Mouse (Mus musculus) G1E (cell line): ENCODE results near the gene Spata48.

Experiments used
- CTCF ChIP-seq: IDR thresholded peaks from 2 replicates; pipeline ENCODE4 v1.5.1; 2012; ENCODE audit warnings: low read depth, low read length, inconsistent platforms, mixed read lengths
- TAL1 ChIP-seq: conservative IDR thresholded peaks from 2 replicates; pipeline ENCODE4 v1.6.1; 2012; ENCODE audit warnings: low read depth, low read length, inconsistent platforms, mixed read lengths

DNA sequence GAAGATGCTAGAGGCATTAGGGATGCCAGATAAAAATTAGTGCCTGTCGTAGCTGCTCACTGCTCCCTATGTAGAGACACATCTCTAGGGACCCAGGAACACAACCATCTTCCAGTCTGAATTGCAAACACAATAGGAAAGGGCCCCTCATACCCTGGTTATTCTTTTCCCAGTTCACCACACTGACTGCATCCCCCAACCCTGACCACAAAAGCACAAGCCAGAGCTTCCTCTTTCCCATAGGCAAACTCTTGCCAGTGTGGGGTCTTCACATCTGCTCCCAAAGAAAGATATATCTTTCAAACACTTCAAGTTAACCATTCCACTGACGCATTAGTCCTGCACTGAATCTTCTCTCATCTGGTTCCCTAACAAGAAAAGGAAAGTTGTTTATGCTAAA is 68.2 kb downstream of the Spata48 start:
- TF ChIP-seq CTCF (no peak), TAL1 (no peak)
